Mouse (Mus musculus): ENCODE measurements around the gene Dgkd. TPM values are rescaled to one million over a fixed set of nuclear protein-coding genes. Genes with fewer than 3 reads are reported as not detected.
"Not testable (repeated sequence)": the region's sequence is repeated elsewhere in the genome, so short reads cannot be mapped to it uniquely, and the experiment has no call there.

Dgkd gene
- 10 to 100 TPM; 56.9 to 63.9 TPM for total RNA-seq (2021)
- long read RNA-seq, experiment 1, full-length matches to known transcripts, result 34 of 59 reads
- long read RNA-seq, experiment 1, partial matches to known transcripts, result 17 of 59 reads
- long read RNA-seq, experiment 1, other reads (novel, unspliced or antisense), result 8 of 59 reads
- long read RNA-seq, experiment 2, full-length matches to known transcripts, result 35 of 59 reads
- long read RNA-seq, experiment 2, partial matches to known transcripts, result 16 of 59 reads
- long read RNA-seq, experiment 2, other reads (novel, unspliced or antisense), result 8 of 59 reads

DNA sequence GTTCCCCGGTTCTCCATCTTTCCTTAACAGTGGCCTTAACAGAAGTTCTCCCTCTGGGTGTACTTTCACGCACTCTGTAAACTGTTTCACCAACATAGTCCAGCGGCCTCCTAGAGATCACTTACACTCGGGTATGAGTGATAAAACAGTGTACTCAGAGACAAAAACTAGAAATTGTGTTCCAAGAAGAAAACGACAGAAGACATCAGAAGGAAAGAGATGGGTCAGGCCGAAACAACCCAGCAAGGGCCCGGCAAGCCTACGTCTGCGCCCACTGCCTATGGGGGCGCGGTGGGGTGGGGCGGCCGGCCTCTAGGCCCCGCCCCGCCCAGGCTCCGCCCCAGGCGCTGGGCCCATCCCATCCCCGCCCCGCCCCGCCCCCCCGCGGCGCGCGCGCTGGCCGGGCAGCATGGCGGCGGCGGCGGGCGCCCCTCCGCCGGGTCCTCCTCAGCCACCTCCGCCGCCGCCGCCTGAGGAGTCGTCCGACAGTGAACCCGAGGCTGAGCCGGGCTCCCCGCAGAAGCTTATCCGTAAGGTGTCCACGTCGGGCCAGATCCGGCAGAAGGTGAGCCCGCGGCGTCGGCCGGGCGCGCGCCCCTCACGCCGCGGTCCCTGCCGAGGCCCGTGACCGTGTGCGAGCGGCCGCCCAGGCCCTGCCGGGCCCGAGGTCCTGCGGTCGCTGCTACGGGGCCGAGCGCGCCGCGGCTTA is at the start of gene Dgkd:
Gene Dgkd, plus strand, starts transcription at position 396 of the 709 bp plus-strand sequence.
- intact Hi-C loops (cut with DNase I), result loop anchor here (2.0 kb wide), 1 partner anchor 70 kb away; no protein-coding TSS in a partner anchor

DNA sequence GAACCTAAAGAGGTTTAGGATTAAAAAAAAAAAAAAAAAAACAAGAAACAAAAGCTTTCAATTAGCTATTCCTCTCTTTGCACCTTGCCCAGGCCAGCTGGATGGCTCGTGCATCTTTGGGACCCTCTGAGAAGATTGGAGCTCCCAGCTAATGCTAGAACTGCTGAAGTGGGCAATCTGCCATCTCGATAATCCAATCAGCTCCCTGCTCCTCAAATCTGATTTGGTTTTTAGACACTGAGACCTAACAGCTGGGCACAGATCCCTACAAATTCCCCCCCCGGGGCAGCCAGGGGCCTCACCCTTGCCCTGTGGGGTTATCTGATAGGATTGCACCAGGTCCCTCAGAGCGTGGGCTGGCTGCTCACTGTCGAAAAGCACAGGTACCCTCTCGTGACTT is 49.5 kb upstream of the Dgkd start, which contains the start of gene Sag:
Gene Sag, plus strand, starts transcription at position 105 of the 400 bp plus-strand sequence.
- no peak for DNase-seq
- intact Hi-C loops (cut with DNase I), result no loop called here

More for the DNA sequence above, at the start of gene Dgkd:
- DNase-seq, result peak; percentile 84 to 88

- no peak for DNase-seq
- intact Hi-C loops (cut with DNase I), result no loop called here
Measured at GRCm38 (mm10) chr1:87807751-87808150, 45.3 kb upstream of the Dgkd start.

- intact Hi-C loops (cut with DNase I), result no loop called here
- no peak for DNase-seq
Measured at GRCm38 (mm10) chr1:87811391-87811790, 41.7 kb upstream of the Dgkd start.

- no peak for DNase-seq
- intact Hi-C loops (cut with DNase I), result no loop called here
Measured at GRCm38 (mm10) chr1:87812061-87812460, 41.0 kb upstream of the Dgkd start.

GRCm38 (mm10) chr1:87813155-87813554 is 39.9 kb upstream of the Dgkd start:
- intact Hi-C loops (cut with DNase I), result no loop called here
- DNase-seq, result no peak

GRCm38 (mm10) chr1:87813681-87814080 is 39.4 kb upstream of the Dgkd start:
- DNase-seq, result peak in 1 of 2 experiments; percentile 20
- intact Hi-C loops (cut with DNase I), result no loop called here

GRCm38 (mm10) chr1:87824420-87824995 is 28.6 kb upstream of the Dgkd start:
- intact Hi-C loops (cut with DNase I), result no loop called here
- DNase-seq, result no peak

GRCm38 (mm10) chr1:87825281-87825680 is 27.8 kb upstream of the Dgkd start:
- intact Hi-C loops (cut with DNase I), result no loop called here
- no peak for DNase-seq

DNA sequence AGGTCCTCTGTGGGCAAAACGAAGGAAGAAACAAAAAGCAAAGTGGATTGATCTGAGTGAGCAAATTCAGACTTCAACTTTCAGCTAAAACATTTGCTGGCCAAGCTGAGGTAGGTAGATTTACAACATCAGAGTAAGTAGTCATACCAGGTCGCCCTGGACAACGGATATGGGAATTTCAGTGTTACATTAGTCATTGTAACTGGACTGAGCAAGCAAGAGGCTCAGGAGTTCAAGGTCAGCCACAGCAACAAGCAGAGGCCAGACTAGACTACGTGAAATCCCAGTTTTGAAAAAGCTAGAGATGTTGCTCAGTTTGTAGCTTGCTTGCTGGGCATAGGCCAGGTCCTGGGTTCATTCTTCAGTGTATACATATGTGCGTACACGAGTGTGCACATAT is 27.1 kb upstream of the Dgkd start:
- DNase-seq, result no peak
- intact Hi-C loops (cut with DNase I), result no loop called here

GRCm38 (mm10) chr1:87826474-87826873 is 26.6 kb upstream of the Dgkd start:
- DNase-seq, result no peak

GRCm38 (mm10) chr1:87827476-87827875 is 25.6 kb upstream of the Dgkd start:
- intact Hi-C loops (cut with DNase I); DNase-seq: not testable (repeated sequence)

More at GRCm38 (mm10) chr1:87826474-87826873, 26.6 kb upstream of the Dgkd start:
- intact Hi-C loops (cut with DNase I), result no loop called here

GRCm38 (mm10) chr1:87828185-87828584 is 24.9 kb upstream of the Dgkd start:
- peak; percentile 35 to 39 for DNase-seq
- intact Hi-C loops (cut with DNase I), result no loop called here

GRCm38 (mm10) chr1:87828926-87829580 is 24.0 kb upstream of the Dgkd start:
- no peak for DNase-seq
- intact Hi-C loops (cut with DNase I), result no loop called here

- intact Hi-C loops (cut with DNase I), result no loop called here
- DNase-seq, result peak; percentile 38 to 47
Measured at GRCm38 (mm10) chr1:87829621-87830211, 23.4 kb upstream of the Dgkd start.

DNA sequence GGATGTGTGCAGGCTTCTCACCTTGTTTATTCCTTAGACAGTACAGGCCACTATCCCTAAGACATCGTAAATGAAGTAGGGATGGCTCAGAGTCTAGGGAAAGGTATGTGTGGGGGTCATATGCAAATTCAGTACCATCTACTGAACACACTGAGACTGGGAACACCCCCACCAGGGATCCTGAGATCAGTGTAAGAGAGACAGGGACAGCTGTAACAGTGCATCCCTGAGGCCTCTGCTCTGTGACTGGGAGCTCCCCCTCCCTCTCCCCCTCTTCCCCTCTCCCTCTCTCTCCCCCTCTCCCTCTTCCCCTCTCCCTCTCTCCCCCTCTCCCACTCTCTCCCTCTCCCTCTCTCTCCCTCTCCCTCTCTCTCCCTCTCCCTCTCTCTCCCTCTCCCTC is 16.6 kb upstream of the Dgkd start:
- no peak for DNase-seq
- intact Hi-C loops (cut with DNase I), result no loop called here

DNA sequence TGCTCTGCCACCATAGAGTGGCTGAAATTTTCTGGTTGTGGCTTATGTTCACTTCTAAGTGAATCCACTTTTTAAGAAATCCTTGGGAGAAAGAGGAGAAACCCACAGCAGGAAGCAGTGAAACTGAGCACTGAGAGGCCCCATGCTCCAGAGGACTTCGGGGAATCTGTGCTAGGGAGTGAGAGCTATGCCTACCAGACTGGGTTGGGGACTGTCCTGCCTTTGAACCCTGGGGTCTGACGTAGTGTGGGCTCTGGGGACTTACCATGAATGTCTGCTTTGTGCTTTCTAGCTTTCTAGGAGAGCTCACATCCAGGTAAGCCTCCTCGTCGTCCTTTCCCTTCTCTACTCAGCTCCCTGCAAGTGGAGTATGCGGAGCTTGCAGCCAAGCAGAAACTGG is 16.1 kb upstream of the Dgkd start:
- no peak for DNase-seq
- intact Hi-C loops (cut with DNase I), result no loop called here

GRCm38 (mm10) chr1:87840411-87841208 is 12.5 kb upstream of the Dgkd start:
- DNase-seq, result no peak
- intact Hi-C loops (cut with DNase I), result no loop called here

GRCm38 (mm10) chr1:87846801-87847474 is 6.1 kb upstream of the Dgkd start:
- DNase-seq, result peak; percentile 46 to 58
- intact Hi-C loops (cut with DNase I), result no loop called here

Measured in heart, postnatal 14 days (tissue).